Mouse (Mus musculus) heart, postnatal 14 days (tissue): Measurements from ENCODE around the gene Gnb4. TPM values are rescaled to one million over a fixed set of nuclear protein-coding genes. Genes with fewer than 3 reads are reported as not detected.

Source experiments
- DNase-seq, 2 experiments: peaks; one replicate each; pipeline ENCODE4 v3.0.0; 2021 to 2022
- intact Hi-C: fragments of 180-260 bp; cut with DNase I; formaldehyde crosslinking; loops from one replicate; pipeline ENCODE4 v1.15.1; 2025
- long read RNA-seq, 2 experiments: library from polyadenylated mRNA; stranded (forward); transcript quantifications; one replicate each; pipeline ENCODE4 v2.0.0; 2021
- total RNA-seq, 2 experiments: library from RNA; stranded (reverse); gene quantifications; 2 replicates each; pipeline ENCODE4 v1.2.3; 2021

Gnb4 gene
- total RNA-seq = 10 to 100 TPM; 26.2 to 26.4 TPM
- long read RNA-seq, experiment 1, full-length matches to known transcripts = 35 of 44 reads
- long read RNA-seq, experiment 1, partial matches to known transcripts = 1 of 44 reads
- long read RNA-seq, experiment 1, other reads (novel, unspliced or antisense) = 8 of 44 reads
- long read RNA-seq, experiment 2, full-length matches to known transcripts = 36 of 41 reads
- long read RNA-seq, experiment 2, partial matches to known transcripts = 0 of 41 reads
- long read RNA-seq, experiment 2, other reads (novel, unspliced or antisense) = 5 of 41 reads

GRCm38 (mm10) chr3:32616331-32617052, at the start of gene Gnb4:
Gene Gnb4 (minus strand): TSS chr3:32616585.
- intact Hi-C loops = loop anchor here (10.0 kb wide), 1 partner anchor 48 kb away; no protein-coding TSS in a partner anchor
- peak; percentile 68 to 78 for DNase-seq

- intact Hi-C loops = loop anchor here (10.0 kb wide), 1 partner anchor 47 kb away; the partner anchor contains the start of gene Gnb4
- DNase-seq = no peak
Measured at GRCm38 (mm10) chr3:32661556-32661930, 45.2 kb upstream of the Gnb4 start.

DNA sequence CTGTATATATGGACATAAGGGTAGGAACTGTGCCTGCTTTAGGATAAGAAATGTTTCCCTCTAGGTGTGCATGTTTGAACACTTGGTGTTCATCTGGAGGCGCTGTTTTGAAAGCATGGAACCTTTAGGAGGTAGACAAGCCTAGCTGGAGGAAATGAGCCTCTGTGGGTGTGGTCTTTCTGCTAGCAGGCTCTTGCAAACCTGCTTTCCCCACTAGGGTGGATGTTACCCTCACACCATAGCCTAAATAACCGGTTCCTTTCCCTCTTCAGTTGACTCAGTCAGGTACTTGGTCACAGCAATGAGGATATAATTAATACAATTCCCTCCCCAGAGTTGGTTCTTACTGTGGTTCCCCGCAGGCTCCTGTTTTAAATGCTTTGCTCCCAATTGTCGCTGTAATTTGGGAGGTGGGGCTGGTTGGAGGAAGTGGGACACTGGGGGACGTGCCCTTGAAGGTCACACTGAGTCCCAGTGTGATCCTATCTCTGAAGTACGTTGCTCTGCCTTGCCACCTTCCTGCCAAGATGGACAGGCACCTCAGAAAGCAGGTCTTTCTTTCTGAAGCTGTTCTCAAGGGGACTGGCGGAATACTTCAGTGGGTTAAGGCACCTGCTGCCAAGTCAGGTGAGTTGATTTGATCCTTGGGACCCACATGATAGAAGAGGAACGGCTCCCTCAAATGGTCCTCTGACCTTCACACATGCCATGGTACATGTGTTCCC, 44.6 kb upstream of the Gnb4 start:
- DNase-seq = no peak
- intact Hi-C loops = loop anchor here (10.0 kb wide), 1 partner anchor 46 kb away; the partner anchor contains the start of gene Gnb4

GRCm38 (mm10) chr3:32660276-32660675, 43.9 kb upstream of the Gnb4 start:
- intact Hi-C loops = loop anchor here (10.0 kb wide), 1 partner anchor 45 kb away; the partner anchor contains the start of gene Gnb4
- DNase-seq = no peak

GRCm38 (mm10) chr3:32659506-32659905, 43.1 kb upstream of the Gnb4 start:
- no peak for DNase-seq
- intact Hi-C loops = no loop called here

- peak; percentile 14 to 20 for DNase-seq
- intact Hi-C loops = no loop called here
Measured at GRCm38 (mm10) chr3:32658821-32659220, 42.4 kb upstream of the Gnb4 start.

DNA sequence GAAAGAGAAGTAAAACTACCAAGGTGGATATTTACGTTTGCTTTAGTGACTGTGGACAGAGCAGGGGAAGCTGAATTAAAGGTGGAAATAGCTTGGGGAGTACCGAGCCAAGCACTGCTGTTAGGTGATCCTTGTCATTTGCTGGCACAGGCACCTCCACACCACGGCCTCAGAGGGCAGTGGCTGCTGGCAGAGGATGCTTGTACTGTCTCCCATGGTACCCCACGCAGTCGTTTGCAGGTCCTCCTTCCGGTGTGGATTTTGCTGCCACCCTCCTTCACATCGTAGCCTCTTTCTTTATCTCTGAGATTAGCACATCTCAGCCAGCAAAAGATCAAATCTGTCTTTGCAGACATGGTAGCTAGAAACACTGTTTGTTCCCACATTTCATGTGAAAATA, 42.0 kb upstream of the Gnb4 start:
- no peak for DNase-seq
- intact Hi-C loops = no loop called here

- intact Hi-C loops = no loop called here
- DNase-seq = no peak
Measured at GRCm38 (mm10) chr3:32656398-32656994, 40.1 kb upstream of the Gnb4 start.

DNA sequence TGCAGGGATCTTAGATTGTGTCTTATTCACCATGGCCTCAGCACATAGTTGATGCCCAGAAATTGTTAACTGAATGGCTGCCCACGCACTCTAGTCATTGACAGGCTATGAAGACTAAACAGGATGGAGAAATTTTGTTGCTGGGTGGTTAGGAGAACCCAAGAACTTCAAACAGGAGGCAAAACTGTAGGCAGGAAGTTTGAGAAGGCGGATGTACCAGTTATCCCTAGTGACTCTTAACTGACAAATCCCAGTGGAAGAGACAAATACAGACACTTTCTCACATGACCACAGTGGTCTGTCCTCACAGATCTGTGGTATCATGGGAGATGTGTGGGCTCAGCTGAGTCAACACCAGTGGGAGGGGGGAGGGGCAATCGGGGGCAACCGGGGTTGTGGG, 39.6 kb upstream of the Gnb4 start:
- intact Hi-C loops = no loop called here
- no peak for DNase-seq

- intact Hi-C loops = no loop called here
- DNase-seq = no peak
Measured at GRCm38 (mm10) chr3:32652739-32653138, 36.4 kb upstream of the Gnb4 start.

- intact Hi-C loops = no loop called here
- DNase-seq = no peak
Measured at GRCm38 (mm10) chr3:32649284-32649683, 32.9 kb upstream of the Gnb4 start.

DNA sequence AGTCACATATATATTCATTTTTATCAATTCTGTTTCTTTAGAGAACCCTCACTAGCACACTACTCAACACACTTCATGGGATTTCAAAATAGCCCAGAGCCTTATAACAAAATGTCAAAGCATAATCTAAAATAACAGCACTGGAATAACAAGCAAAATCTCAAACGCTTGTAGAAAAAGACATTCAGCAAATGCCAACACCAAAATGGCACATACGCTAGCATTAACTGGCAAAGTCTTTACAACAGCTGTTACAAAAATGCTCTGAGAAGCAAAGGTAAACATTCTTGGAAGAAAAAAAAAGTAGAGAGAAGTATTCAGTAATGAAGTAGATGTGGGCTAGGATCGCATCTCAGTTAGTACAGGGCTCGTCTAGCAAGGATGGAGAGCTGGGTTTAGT, 30.5 kb upstream of the Gnb4 start:
- intact Hi-C loops = no loop called here
- no peak for DNase-seq

GRCm38 (mm10) chr3:32644751-32645150, 28.4 kb upstream of the Gnb4 start:
- intact Hi-C loops = no loop called here
- no peak for DNase-seq

DNA sequence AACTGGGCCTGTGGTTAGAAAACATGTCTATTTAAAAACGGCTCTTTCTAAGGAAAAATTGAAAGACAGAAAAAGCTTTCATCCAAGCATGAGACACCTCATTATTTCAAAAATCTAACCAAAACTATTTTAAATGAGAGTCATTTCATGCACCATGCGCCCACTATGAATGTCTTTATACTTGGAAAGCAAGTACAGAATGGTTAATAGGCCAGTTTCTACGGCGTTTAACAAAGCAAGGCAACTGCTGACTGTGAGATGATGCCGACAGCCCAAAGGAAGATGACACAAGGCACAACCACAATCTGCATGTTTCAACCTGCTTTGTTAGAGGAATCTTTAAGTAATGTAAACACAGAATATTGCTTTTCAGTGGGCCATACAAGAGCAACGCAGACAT, 25.7 kb upstream of the Gnb4 start:
- intact Hi-C loops = no loop called here
- DNase-seq = no peak

- intact Hi-C loops = no loop called here
- DNase-seq = peak in 1 of 2 experiments; percentile 28
Measured at GRCm38 (mm10) chr3:32638240-32638639, 21.9 kb upstream of the Gnb4 start.

GRCm38 (mm10) chr3:32632760-32633264, 16.4 kb upstream of the Gnb4 start:
- DNase-seq = no peak
- intact Hi-C loops = no loop called here

DNA sequence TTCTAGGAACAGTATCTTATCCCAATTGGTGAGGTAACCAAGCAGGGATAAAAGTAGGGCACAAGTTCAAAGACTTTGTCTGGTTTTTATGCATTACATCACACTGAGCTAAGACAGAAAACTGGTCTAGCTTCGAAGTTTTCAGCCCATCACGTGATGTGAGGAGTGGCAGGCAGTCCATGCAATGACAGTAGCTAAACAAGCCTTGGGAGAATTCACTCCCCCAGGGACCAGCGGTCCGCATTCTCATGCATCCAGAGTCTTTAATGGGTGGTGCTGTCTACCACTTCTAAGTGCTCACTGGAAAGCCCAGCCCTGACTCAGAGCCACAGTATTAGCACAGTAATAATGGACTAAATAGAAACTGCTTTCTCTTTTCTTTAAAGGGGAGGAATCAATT, 13.8 kb upstream of the Gnb4 start:
- peak; percentile 10 to 21 for DNase-seq
- intact Hi-C loops = no loop called here

DNA sequence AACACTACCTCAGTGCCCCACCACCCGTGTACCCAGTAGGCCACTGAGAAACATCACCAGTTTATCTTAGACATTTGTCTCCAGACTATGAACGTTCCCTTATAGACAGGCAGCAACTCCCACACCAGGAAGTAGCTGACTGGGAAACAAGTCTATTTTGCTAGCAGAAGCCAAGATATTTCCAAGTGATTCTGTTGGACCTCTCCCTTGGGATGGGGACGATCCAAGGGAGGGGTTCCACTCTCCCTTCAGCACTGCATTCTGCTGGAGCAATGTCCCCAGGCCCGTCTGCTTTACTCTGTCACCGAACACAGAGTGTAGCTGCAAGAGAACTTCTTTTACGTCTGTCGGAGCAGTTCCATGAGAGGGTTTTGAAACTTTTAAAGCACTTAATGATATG, 11.8 kb upstream of the Gnb4 start:
- intact Hi-C loops = no loop called here
- DNase-seq = peak; percentile 19 to 38

DNA sequence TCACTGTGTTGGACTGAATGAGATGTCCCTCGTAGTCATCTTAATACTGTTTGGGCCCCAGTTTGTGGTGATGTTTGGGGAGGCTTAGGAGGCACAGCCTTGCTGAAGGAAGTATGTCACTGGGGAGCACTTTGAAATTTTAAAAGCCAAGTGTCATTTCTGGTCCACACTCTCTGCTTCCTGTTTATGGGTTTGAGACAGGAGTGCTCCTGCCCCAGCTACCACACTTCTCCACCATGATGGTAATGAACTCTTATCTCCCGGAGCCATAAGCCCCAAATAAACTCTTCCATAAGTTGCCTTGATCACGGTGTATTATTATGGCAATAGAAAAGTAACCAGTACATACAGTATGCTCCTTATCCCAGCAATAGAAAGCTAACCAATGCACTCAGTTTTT, 5.7 kb upstream of the Gnb4 start:
- intact Hi-C loops = no loop called here
- no peak for DNase-seq

- intact Hi-C loops = no loop called here
- DNase-seq = no peak
Measured at GRCm38 (mm10) chr3:32621658-32622057, 5.3 kb upstream of the Gnb4 start.
